Mouse (Mus musculus) thymus, postnatal 0 days (tissue): ENCODE measurements around the gene Sfmbt1. TPM values are rescaled to one million over a fixed set of nuclear protein-coding genes. Genes with fewer than 3 reads are reported as not detected.

ENCODE experiments used
- DNase-seq: peaks from one replicate; pipeline ENCODE4 v3.0.0-alpha.2; 2015; ENCODE audit warnings: low spot score
- polyA plus RNA-seq: library from polyadenylated mRNA; unstranded; fragments of >200 nt; fragmentation: Nextera tagmentation; extraction: Ambion mirVana; gene quantifications from 2 replicates; pipeline ENCODE4 v1.2.1, GENCODE M21; 2015

Gene Sfmbt1
- 18.0 and 18.4 TPM in 2 replicates for polyA plus RNA-seq

GRCm38 (mm10) chr14:30714799-30715617 lies at the start of gene Sfmbt1:
TSS of gene Sfmbt1 (plus strand) at chr14:30714849.
- DNase-seq = peak; percentile 7

- no peak for DNase-seq
These were observed 48.6 kb upstream of the Sfmbt1 start for GRCm38 (mm10) chr14:30666061-30666460.

DNA sequence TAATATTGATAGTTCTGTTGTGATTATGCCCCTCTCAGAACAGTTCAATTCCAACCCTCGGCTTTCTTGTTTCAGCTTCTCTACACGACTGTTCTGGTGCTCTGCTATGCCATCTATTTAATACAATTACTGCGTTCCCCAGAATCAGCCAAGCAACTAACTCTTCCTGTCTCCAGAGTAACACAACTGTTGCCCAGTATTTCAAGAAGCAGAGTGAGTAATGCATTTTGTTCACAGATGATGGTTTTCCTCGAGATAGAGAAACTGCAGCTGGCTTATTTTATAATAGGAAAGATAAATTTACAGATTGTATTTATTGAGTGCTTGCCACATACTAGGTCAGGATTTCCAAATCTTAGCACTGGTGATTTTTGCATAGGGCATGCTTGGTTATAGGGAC lies 48.0 kb upstream of the Sfmbt1 start:
- no peak for DNase-seq

DNA sequence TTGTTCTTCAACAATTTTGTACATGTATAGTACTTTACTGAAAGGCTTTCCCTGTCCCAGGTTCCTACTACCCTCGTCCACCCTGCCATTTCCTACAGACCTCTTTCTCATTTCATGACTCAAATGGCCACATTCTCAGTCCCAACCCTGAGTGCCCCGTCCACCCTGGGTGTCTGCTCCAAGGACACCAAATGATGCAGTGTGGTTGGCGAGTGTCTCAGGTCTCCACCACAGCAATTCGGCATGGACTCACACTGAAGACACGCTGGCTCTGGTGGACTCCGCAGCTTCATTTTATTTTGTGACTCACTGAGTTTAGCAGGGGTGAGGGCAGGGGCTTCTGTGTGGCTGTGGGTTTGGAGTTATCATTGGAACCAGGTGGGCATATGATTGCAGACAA lies 44.5 kb upstream of the Sfmbt1 start:
- no peak for DNase-seq

GRCm38 (mm10) chr14:30671095-30671985 lies 43.3 kb upstream of the Sfmbt1 start:
- DNase-seq = no peak

DNA sequence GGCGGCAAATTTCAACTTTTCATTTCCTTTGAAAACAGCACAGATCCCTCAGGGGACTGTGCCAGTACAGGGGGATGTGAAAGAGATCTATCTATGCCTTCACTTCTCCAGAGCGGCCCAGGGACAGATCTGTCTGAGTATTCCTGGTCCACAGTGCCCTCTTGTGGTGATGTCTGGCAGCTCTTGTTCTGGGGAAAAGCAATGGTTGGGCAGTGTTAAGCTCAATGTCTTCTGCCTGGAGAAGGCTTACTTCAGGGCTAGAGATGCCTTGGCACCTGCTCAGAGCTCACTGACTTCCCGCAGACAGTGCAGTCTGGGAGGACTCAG lies 42.7 kb upstream of the Sfmbt1 start:
- peak; percentile 86 for DNase-seq

GRCm38 (mm10) chr14:30674947-30675346 lies 39.7 kb upstream of the Sfmbt1 start:
- DNase-seq = peak; percentile 72

GRCm38 (mm10) chr14:30682131-30682530 lies 32.5 kb upstream of the Sfmbt1 start:
- DNase-seq = no peak

GRCm38 (mm10) chr14:30690685-30691084 lies 24.0 kb upstream of the Sfmbt1 start:
- no peak for DNase-seq

GRCm38 (mm10) chr14:30692439-30692838 lies 22.2 kb upstream of the Sfmbt1 start:
- no peak for DNase-seq

DNA sequence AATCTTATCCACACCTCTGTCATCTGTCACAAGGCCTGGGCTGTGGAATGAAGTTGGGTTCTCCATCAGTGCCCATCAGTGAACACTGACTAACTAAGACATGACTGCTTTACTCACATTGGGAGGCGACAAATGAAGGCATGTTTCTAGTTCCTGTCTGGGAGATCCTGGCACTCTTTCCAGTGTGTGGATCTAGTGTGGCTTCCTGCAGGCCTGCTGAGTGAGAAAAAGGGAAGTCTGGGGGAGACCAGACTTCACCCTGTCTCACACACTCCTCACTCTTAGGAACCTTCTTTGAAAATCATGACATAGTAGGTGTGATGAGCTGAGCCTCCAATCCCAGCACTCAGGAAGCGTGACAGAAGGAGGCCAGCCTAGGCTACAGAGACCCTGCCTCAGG lies 19.9 kb upstream of the Sfmbt1 start:
- no peak for DNase-seq

DNA sequence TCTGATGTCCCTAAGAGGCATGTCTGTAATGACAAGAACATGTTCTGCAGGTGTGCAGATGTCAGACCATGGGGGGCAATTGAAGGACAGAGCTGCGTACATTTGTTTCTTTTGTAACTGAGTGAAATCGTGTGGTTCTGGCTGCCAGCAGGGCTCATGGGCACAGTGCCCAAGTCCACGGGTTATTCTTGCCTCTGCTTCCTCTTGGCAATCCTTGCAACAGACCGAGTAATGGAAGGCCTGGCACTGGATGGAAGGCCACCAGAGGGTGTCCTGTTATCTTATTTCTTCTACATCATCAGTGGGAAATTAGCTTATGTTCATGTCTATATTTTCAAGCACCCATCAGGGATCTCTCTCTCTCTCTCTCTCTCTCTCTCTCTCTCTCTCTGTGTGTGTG lies 19.0 kb upstream of the Sfmbt1 start:
- DNase-seq = no peak

DNA sequence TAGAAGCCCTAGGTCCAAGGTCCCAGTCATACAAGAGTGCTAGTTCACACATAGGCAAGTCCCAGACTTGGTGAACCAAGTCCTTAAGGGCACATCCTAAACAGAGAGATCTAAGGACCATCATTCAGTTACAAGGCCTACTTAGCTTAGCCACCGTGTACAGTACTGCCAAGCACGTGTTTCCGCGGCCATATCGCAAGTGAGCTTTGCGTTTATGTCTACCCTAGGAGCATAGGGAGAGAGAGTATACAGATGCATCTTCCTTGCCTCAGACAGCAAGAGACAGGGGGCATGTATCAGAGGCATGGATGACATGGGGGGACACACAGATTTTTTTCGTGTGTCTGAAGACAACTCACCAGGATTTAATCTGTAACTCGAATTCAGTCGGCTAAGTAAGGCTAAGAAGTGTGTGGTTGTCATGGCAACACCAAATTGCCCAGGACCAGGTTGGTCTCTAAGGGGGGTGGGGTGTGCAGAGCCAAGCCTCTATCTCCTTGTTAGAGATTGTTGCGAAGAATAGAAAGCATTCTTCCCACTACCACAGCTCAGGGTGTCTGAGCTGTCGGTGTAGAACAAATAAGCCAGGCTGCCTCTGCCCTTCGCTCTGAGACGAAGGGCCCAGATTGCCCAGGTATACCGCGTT lies 17.1 kb upstream of the Sfmbt1 start:
- no peak for DNase-seq

DNA sequence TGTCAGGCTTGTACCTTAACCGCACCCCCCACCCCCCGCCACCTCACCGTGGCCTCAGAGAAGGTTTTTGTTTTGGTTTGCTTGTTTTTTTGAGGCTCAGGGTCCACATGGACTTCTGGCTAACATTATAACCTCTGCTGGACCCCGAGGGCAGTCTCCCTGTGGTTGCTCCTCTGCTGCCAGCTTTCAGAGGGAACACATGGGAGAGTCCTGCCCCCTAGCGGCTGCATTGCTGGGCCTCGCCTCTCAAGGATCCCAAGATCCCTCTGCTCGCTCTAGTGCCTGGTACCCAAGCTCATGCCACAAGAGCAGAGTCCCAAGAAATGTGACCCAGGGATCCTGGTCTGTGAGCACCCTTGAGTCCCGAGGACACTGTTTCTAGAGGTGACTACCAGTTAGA lies 15.0 kb upstream of the Sfmbt1 start:
- peak; percentile 64 for DNase-seq

- DNase-seq = no peak
These were observed 12.1 kb upstream of the Sfmbt1 start for GRCm38 (mm10) chr14:30702512-30702911.

GRCm38 (mm10) chr14:30703079-30703478 lies 11.6 kb upstream of the Sfmbt1 start:
- no peak for DNase-seq

DNA sequence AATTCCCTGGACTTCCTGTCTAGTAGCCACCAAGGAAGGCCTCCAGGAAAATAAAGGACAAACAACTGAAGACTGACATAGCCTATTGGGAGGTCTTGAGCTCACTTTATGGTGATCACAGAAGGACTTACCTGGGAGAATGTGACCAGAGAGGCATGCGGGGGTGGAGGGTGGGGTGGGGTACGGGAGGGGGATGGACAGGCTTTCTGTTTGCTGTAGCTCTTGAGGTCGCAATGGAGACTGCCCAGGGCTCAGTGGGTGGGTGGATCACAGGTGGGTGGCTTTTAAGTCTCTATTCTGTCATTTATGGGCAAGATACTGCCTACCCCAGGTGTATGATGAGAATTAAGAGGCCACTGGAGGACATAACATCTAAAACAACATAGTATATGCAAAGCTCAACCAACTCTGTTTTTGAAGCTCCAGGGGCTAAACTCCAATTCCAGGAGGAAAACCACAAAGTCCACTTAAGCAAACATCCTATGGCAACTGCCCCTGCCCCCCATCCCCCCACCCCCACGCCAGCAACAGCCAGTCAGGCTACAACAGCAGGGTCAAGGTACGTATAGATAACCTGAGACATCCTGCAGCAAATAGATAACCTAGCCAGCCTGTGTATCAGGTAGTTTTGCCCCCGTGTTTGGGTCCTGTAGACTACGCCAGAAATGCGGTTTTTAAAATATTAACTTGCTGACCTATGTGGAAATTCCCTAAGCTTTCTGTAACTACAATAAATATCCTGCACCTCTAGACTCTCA lies 10.4 kb upstream of the Sfmbt1 start:
- no peak for DNase-seq

DNA sequence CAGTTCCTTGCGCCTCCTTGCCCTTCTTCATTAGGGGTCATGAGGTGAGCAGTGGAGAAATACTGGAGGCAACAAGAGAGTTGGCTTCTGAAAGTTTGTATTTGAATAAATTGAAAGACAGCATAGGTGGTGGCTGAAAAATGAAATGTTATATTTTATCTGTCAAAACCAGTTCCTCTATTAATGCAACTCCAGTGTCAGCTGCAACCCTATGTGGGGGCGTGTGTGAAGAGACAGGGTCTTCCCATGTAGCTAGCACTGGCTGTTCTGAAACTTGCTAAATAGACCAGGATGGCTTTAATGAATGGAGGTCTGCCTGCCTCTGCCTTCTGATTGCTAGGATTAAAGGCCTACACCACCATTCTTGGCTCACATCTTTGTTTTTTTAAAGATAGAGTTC lies 2.8 kb upstream of the Sfmbt1 start:
- no peak for DNase-seq

DNA sequence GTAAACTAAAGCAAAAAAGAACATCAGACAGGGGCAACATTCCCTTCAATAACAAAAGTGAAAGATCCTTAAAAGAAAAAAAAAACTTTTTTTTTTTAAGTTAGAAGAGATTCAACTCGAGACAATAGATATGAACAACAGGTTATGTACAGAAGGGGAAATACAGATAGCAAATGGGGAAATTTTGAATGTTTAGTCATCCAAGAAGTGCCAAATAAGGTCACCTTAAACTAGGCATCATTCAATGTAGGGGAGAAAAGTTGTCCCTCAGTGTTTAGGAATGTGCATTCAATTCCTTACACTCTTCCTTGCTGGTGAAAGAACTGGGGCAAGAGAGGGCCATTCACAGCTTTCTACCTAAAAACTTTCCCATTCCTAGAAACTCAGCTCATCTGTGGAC lies 880 bp upstream of the Sfmbt1 start:
- no peak for DNase-seq

- peak; percentile 86 for DNase-seq
These were observed 985 bp downstream of the Sfmbt1 start for GRCm38 (mm10) chr14:30715618-30716050.
